Mouse (Mus musculus) cerebral cortex, adult 2 months (tissue): Measurements from ENCODE around the gene 1700049E17Rik1.

Experiments used
- WGBS: fragments of 180-500 bp; shearing (Covaris S2); methylation state at CpG from one replicate; pipeline ENCODE4 v1.1.7; 2018; 5-methylcytosine and 5-hydroxymethylcytosine counted together

The 1700049E17Rik1 gene

DNA sequence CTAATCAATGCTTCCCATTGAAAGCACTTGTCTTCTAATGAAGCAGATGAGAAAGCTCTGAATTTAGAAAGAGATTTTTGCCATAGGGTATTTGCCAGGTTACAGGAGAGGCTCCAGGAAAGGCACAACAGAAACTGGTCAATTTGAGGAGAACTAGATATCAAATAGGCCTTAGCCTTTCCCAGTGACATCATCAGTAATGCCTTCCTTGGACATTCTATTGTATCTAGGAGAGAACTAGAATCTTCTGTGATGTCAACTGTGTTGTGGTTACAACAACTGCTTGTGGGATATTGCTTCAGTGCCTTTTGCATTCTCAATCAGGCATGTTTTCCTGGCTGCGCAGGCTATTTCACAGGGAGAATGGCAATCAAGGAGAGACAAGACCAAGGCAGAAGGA lies at the start of gene 1700049E17Rik1:
Gene 1700049E17Rik1 (plus strand): TSS at position 301 of the 400 bp plus-strand sequence.
- WGBS, result no CpG with 5 or more reads among the region's 1 CpGs

- WGBS, result no CpG with 5 or more reads among the region's 2 CpGs
These were observed 17.6 kb upstream of the 1700049E17Rik1 start, which contains the start of gene Gm7980 for GRCm38 (mm10) chr14:41907190-41907589. TSS of gene Gm7980 (minus strand) at chr14:41907290.

GRCm38 (mm10) chr14:41943695-41944094 lies 18.9 kb downstream of the 1700049E17Rik1 start, which contains the start of gene 1700024B05Rik:
TSS of gene 1700024B05Rik (plus strand) at chr14:41943995.
- WGBS, result 77% methylated on average over 2 of the region's 2 CpGs

DNA sequence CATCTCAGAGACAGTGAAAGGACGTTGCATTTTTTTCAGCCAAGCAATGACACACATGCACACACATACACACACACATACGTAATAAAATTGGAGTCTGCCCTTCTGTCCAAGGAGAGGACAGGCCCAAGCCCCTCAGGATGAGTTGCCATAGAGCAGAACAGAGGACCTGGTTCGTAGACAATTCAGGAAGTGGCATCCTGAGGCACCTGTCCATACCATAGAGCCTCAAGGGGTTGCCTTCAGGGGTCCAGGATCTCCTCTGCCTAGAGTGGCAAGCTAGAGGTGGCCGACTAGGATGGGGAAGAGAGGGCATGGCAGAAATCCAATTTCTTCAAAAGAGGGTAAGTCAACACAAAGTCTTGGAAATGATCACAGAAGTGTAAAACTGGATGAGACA lies 39.3 kb downstream of the 1700049E17Rik1 start:
- WGBS, result 58% methylated on average over 4 of the region's 4 CpGs

DNA sequence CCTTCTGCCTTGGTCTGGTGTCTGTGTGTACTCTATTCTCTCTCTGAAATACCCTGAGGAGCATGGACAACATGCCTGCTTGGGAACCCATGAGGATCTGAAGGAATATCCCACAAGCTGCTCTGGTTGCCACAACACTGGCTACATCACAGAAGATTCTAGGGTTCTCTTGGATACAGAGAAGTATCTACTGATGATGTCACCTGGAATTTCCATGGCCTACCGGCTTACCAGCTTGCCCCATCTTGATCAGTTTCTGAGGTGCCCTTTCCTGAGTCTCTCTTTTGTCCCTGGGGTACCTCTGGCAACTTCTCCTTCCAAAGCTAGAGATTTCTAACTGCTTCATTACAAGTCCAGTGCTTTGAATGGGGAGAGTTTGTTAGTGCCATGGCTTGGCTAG lies 43.1 kb downstream of the 1700049E17Rik1 start, which contains the start of gene Gm6401:
Gene Gm6401 (minus strand): TSS at position 101 of the 400 bp plus-strand sequence.
- WGBS, result 75% methylated on average over 1 of the region's 1 CpGs

- WGBS, result 64% methylated on average over 3 of the region's 3 CpGs
These were observed 43.8 kb downstream of the 1700049E17Rik1 start for GRCm38 (mm10) chr14:41968596-41968995.
